Mouse (Mus musculus): ENCODE measurements around the gene Rnf17. TPM values are rescaled to one million over a fixed set of nuclear protein-coding genes. Genes with fewer than 3 reads are reported as not detected.

The Rnf17 gene
- polyA plus RNA-seq (2016; fragmentation: Nextera tagmentation; extraction: Ambion mirVana) = 1.4 and 1.5 TPM in 2 replicates

DNA sequence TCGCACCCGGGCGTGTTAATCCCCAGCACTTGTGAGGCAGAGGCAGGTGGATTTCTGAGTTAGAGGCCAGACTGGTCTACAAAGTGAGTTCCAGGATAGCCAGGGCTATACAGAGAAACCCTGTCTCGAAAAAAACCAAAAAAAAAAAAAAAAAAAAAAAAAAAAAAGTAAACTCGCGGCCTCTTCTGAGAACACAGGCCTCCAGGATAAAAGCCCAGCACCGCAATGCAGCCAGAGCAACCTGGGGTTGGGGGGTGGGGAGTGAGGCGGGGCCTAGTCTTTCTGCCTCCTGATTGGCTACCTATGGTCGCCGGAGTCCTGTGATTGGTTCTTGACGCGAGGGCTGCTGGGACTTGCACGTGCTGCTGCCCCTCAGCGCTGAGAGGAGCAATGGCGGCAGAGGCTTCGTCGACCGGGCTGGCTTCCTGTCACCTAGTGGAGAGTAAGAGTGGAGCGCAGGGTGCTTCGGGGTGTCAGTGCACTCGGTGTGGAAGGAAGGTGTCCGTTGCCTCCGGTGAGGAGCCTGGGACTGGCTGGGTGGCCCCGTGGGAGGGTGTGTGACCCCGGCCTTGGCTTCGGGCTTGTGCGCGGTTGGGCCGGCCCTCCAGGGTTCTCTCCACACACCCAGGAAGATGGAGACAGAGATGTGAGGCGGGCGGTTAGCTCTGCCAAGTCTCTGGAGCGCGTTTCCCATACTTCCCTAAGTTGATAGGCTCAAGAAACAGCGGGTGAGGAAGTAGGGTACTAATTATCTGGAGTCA lies at the start of gene Rnf17:
Gene Rnf17 (plus strand): TSS at position 271 of the 761 bp plus-strand sequence.
- Histone ChIP-seq H3K4me1 (no peaks in the 10 kb centered on the region), H3K27ac (no peak within 1 kb of the TSS), H3K9me3 (no peaks in the 10 kb centered on the region), H3K36me3 (no peaks in the 10 kb centered on the region), H3K9ac (no peak within 1 kb of the TSS), H3K27me3 (replicated peaks) (no peaks in the 10 kb centered on the region), H3K4me3 (no peak within 1 kb of the TSS), H3K4me2 (replicated peaks) (0 out of 2 replicates have a peak within 1 kb of the TSS, but pooled peaks have one; percentile 24)
- ATAC-seq (ENCODE audit: low FRiP score, low read depth) = no peak
- WGBS = 74% methylated on average over 34 of the region's 34 CpGs

DNA sequence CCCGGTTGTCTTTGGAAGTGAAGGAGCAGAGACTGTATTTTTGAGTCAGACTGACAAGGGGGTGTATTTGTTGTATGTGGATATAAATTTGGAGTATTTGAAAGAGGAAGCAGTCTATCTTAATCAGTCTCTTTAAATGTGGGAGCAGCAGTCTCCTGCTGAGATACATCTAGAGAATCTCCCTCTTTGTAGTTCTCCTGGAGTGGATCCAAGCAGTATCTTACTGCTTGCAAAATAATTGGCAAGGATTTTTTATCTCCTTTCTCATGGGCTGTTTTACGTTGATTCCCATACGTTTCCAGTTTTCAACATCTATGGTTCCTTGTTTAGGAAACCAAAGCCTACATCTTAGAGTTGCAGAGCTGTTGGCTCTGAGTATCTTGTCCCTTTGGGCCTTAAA lies 47.6 kb upstream of the Rnf17 start:
- H3K4me1 ChIP-seq = no peaks in the 10 kb centered on the region
- 80% methylated on average over 3 of the region's 3 CpGs for WGBS
- no peaks in the 10 kb centered on the region for H3K27me3 ChIP-seq (replicated peaks)
- H3K27ac ChIP-seq = no peak overlapping the region
- H3K4me3 ChIP-seq = no peak overlapping the region
- ATAC-seq (ENCODE audit: low FRiP score, low read depth) = no peak
- H3K36me3 ChIP-seq = no peaks in the 10 kb centered on the region
- no peak overlapping the region for H3K9ac ChIP-seq
- no peak overlapping the region for H3K4me2 ChIP-seq (replicated peaks)
- no peaks in the 10 kb centered on the region for H3K9me3 ChIP-seq

DNA sequence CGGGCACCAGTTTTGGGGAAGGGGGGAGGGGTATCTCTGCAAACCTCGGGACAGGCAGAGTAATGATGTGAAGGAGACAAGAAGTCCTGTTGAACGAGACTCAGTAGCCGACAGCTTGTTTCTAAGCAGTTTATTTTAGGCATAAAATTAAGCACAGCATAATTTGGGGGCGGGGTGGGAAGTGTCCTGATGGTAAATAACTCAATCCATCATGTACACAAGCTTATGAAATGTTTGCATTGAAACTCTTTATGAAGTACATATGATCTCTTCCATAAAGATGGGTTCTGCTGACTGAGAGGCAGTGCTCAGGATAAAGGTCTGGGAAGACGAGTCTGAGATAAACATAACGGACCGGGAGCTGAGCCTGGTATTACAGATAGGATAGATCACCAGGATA lies 47.0 kb upstream of the Rnf17 start:
- H3K9ac ChIP-seq = no peak overlapping the region
- no peaks in the 10 kb centered on the region for H3K36me3 ChIP-seq
- no peaks in the 10 kb centered on the region for H3K27me3 ChIP-seq (replicated peaks)
- no peak overlapping the region for H3K4me2 ChIP-seq (replicated peaks)
- no peaks in the 10 kb centered on the region for H3K9me3 ChIP-seq
- no peaks in the 10 kb centered on the region for H3K4me1 ChIP-seq
- no peak for ATAC-seq (ENCODE audit: low FRiP score, low read depth)
- no peak overlapping the region for H3K27ac ChIP-seq
- no peak overlapping the region for H3K4me3 ChIP-seq
- 83% methylated on average over 8 of the region's 8 CpGs for WGBS

DNA sequence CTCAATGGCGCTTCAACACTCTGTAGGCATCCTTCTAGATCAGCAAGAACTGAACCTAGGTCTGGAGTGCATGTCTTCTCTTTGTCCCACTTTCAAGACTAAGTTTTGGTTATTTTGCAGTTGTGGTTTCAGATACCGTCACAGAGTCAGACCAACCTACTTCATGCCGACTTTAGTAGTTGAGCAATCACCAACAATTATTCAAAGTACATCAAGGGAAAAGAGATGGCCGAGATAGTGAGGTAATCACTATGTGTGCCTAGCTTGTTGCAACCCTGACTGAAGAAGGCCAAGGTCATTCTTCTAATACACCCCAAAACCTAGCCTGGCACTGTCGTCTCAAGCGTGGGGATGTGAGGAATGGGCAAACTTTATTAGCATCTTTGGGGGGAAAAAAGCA lies 46.2 kb upstream of the Rnf17 start:
- Histone ChIP-seq H3K9ac (no peak overlapping the region), H3K4me3 (no peak overlapping the region), H3K9me3 (no peaks in the 10 kb centered on the region), H3K4me1 (no peaks in the 10 kb centered on the region), H3K27ac (no peak overlapping the region), H3K36me3 (no peaks in the 10 kb centered on the region), H3K27me3 (replicated peaks) (no peaks in the 10 kb centered on the region), H3K4me2 (replicated peaks) (no peak overlapping the region)
- ATAC-seq (ENCODE audit: low FRiP score, low read depth) = no peak
- WGBS = 88% methylated on average over 6 of the region's 6 CpGs

DNA sequence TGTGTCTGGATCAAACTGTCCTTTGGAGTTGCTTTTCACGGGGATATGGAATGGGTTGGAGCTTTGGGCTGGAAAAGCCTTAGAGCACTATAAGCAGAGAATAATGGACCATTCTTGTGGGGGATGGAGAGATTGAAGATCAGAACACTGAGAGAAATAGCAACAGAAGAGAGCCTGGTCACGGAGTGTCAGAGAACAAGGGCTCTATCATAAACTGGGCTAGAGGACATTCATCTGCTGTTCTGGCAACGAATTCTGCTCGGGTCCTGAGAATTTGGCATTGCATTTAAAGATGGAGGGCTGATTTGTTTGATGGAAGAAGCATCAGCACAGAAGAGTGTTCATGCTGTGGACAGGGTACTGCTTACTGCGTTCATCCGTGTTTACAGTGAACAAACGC lies 44.0 kb upstream of the Rnf17 start:
- peaks cover 3% of the 10 kb centered on the region for H3K27me3 ChIP-seq (replicated peaks)
- 71% methylated on average over 7 of the region's 7 CpGs for WGBS
- no peak overlapping the region for H3K4me3 ChIP-seq

DNA sequence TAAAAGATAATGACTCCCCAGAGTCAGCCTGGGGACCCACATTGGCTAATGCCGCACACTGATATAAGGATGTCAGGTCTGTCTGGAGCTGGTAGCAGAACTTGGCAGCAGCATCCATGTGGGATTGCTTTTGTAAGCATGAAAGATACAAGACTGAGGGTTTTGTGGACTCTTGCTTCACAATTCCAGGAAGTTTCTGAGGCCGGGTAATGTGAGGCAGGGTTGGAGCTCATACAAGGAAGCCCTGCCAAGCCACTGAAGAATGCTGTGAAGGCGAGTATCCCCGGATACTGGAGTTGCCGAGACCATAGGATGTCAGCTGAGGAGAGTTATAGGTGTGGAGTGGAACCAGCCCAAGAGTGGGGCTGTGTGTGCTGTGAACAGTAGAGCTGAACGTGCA lies 43.2 kb upstream of the Rnf17 start:
- WGBS = 87% methylated on average over 6 of the region's 6 CpGs
- Histone ChIP-seq H3K36me3 (no peaks in the 10 kb centered on the region), H3K9ac (no peak overlapping the region), H3K4me3 (no peak overlapping the region), H3K27me3 (replicated peaks) (peaks cover 10% of the 10 kb centered on the region), H3K4me2 (replicated peaks) (no peak overlapping the region), H3K4me1 (no peaks in the 10 kb centered on the region), H3K9me3 (no peaks in the 10 kb centered on the region), H3K27ac (no peak overlapping the region)
- no peak for ATAC-seq (ENCODE audit: low FRiP score, low read depth)

More for the DNA sequence above, 44.0 kb upstream of the Rnf17 start:
- H3K36me3 ChIP-seq = no peaks in the 10 kb centered on the region
- H3K9ac ChIP-seq = no peak overlapping the region
- no peak for ATAC-seq (ENCODE audit: low FRiP score, low read depth)
- no peaks in the 10 kb centered on the region for H3K4me1 ChIP-seq
- no peak overlapping the region for H3K27ac ChIP-seq
- H3K9me3 ChIP-seq = no peaks in the 10 kb centered on the region
- H3K4me2 ChIP-seq (replicated peaks) = no peak overlapping the region

DNA sequence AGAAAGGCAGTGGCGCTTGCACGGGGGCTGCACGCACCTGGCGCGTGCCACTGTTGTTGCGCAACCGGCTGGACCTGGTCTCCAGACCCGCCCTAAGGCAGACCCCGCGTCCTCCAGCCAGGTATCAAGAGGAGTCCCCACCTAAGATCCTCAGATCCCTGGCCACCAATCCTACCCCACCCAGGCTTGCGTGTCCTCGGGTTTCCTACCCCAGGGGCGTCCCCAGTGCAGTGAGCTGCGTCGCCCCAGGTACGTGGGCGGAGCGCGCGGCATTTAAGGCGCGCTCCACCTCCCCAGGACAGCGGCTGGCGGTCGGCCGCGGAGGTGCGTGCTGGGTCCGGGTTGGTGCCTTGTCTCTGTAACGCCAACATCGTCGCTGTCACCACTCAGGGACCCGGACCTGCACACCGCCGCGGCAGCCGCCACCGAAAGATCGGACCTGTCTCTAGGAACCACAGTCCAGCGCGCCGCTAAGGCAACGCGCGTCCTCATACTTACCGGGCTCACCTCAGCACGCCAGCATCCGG lies 37.6 kb upstream of the Rnf17 start, which contains the start of gene Atp12a:
Gene Atp12a (plus strand): TSS at position 358 of the 527 bp plus-strand sequence.
- Histone ChIP-seq H3K4me3 (peak within 1 kb of the TSS; percentile 34), H3K36me3 (no peaks in the 10 kb centered on the region), H3K4me2 (replicated peaks) (peak within 1 kb of the TSS; percentile 64), H3K9me3 (no peaks in the 10 kb centered on the region), H3K4me1 (peaks cover 7% of the 10 kb centered on the region), H3K9ac (no peak within 1 kb of the TSS), H3K27ac (no peak within 1 kb of the TSS), H3K27me3 (replicated peaks) (peaks cover 44% of the 10 kb centered on the region)
- no peak for ATAC-seq (ENCODE audit: low FRiP score, low read depth)
- WGBS = 1% methylated on average over 48 of the region's 48 CpGs

DNA sequence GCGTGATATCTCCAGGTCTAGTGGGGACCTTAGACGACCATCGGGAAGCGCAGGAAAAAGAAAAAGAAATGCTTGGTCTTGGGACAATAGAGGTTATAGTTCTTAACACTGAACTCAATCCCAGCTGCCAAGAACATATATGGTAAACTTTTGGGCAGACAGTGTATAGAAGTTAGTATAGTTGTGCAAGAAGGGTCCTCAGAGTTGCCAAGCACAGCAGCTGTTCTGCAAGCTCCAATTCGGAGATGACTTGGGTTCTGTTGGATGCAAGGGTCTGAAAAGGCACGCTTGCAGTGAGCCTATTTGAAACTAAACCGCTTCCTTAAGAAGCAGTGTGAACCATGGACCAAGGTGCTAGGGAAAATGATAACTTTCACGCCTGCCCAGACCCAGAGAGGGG lies 37.1 kb upstream of the Rnf17 start:
- WGBS = 28% methylated on average over 8 of the region's 8 CpGs
- Histone ChIP-seq H3K4me3 (peak overlapping the region; percentile 34), H3K27me3 (replicated peaks) (peaks cover 44% of the 10 kb centered on the region), H3K36me3 (no peaks in the 10 kb centered on the region), H3K9me3 (no peaks in the 10 kb centered on the region), H3K4me2 (replicated peaks) (peak overlapping the region; percentile 64), H3K9ac (no peak overlapping the region), H3K4me1 (peaks cover 7% of the 10 kb centered on the region), H3K27ac (no peak overlapping the region)
- no peak for ATAC-seq (ENCODE audit: low FRiP score, low read depth)

DNA sequence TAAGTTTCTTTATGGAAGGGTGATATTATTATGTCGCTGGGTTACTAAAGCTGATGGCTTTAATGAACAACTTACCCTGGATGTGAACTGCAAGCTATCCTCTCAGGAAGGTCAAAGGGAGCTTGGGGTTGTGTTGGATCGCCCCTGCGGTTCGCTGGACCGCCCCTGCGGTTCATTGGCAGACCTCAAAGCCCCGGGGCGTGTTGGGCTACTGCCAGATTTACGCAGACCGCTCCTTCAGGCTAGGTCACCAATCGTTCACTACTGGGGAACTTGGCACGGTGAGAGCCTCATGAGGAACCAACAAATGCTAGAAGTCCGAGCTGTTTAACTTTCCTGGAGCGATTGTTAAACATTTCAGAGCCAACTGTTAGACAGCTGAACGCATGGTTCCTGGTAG lies 35.7 kb upstream of the Rnf17 start:
- no peaks in the 10 kb centered on the region for H3K36me3 ChIP-seq
- H3K4me3 ChIP-seq = no peak overlapping the region
- no peak overlapping the region for H3K9ac ChIP-seq
- H3K27ac ChIP-seq = no peak overlapping the region
- peaks cover 7% of the 10 kb centered on the region for H3K4me1 ChIP-seq
- ATAC-seq (ENCODE audit: low FRiP score, low read depth) = no peak
- H3K27me3 ChIP-seq (replicated peaks) = peaks cover 44% of the 10 kb centered on the region
- no peak overlapping the region for H3K4me2 ChIP-seq (replicated peaks)
- WGBS = 27% methylated on average over 15 of the region's 15 CpGs
- no peaks in the 10 kb centered on the region for H3K9me3 ChIP-seq

DNA sequence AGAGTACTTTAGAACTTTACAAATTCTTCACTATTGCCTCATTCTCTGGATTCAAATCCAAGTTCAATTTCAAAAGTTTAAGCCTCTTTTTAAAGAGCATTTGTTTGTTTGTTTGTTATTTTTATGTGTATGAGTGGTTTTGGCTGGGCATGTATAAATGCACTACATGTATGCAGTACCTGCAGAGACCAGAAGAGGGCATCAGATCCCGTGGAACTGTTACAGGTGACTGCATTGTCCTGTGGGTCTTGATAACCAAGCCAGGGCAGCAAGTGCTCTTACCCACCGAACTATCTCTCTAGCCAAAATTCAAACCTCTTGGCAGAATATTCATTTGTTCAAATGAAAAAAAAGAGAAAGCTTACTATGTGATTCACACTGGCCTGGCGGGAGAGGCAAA lies 33.5 kb upstream of the Rnf17 start:
- ATAC-seq (ENCODE audit: low FRiP score, low read depth) = no peak
- H3K36me3 ChIP-seq = no peaks in the 10 kb centered on the region
- H3K4me1 ChIP-seq = peaks cover 7% of the 10 kb centered on the region
- no peak overlapping the region for H3K4me2 ChIP-seq (replicated peaks)
- no peaks in the 10 kb centered on the region for H3K9me3 ChIP-seq
- H3K9ac ChIP-seq = no peak overlapping the region
- H3K4me3 ChIP-seq = no peak overlapping the region
- WGBS = 58% methylated on average over 3 of the region's 3 CpGs
- peaks cover 36% of the 10 kb centered on the region for H3K27me3 ChIP-seq (replicated peaks)
- no peak overlapping the region for H3K27ac ChIP-seq

DNA sequence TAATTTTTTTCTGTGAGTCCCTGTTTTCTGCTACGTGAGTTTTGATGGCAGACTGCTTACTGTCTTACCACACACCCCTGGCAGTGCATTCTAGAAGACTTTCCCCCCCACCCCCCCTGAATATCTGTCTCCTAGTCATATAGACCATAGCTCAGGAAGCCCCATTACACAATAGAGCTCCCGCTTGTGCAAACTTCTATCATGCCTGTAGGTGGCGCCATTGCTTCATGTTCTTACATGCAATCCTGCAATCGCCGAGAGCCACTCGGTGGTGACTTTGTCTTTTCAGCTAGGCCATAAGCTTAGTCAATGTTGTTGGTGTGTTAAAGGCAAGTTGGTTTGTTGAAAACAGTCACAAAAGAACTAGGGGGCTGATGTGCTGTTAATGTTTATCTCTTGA lies 26.6 kb upstream of the Rnf17 start:
- H3K27ac ChIP-seq = no peak overlapping the region
- 4% methylated on average over 6 of the region's 6 CpGs for WGBS
- H3K4me3 ChIP-seq = no peak overlapping the region
- H3K27me3 ChIP-seq (replicated peaks) = no peaks in the 10 kb centered on the region
- no peaks in the 10 kb centered on the region for H3K4me1 ChIP-seq
- H3K9me3 ChIP-seq = no peaks in the 10 kb centered on the region
- H3K36me3 ChIP-seq = no peaks in the 10 kb centered on the region
- 0 out of 2 replicates have a peak, but pooled peaks have one; percentile 48 for ATAC-seq (ENCODE audit: low FRiP score, low read depth)
- no peak overlapping the region for H3K9ac ChIP-seq
- no peak overlapping the region for H3K4me2 ChIP-seq (replicated peaks)

DNA sequence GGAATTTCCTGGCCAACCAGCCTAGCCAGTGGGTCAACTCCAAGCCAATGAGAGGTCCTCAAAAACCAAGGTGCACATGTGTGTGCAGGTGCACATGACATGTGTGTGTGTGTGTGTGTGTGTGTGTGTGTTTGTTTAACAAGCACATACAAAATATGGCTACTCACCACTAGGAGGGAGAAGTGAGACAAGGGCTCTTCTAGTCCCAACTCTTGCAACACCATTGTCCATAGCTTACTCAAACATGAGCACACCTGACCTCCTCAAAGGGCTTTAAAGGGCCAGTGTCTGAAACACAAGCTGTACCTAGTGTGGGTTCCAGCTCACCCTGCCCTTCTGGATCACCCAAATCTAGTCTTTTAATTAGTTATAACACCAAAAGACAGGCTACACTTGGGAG lies 24.6 kb upstream of the Rnf17 start:
- Histone ChIP-seq H3K27ac (no peak overlapping the region), H3K9ac (no peak overlapping the region), H3K4me1 (no peaks in the 10 kb centered on the region), H3K27me3 (replicated peaks) (no peaks in the 10 kb centered on the region), H3K9me3 (no peaks in the 10 kb centered on the region), H3K4me3 (no peak overlapping the region), H3K4me2 (replicated peaks) (no peak overlapping the region), H3K36me3 (no peaks in the 10 kb centered on the region)
- ATAC-seq (ENCODE audit: low FRiP score, low read depth) = no peak

DNA sequence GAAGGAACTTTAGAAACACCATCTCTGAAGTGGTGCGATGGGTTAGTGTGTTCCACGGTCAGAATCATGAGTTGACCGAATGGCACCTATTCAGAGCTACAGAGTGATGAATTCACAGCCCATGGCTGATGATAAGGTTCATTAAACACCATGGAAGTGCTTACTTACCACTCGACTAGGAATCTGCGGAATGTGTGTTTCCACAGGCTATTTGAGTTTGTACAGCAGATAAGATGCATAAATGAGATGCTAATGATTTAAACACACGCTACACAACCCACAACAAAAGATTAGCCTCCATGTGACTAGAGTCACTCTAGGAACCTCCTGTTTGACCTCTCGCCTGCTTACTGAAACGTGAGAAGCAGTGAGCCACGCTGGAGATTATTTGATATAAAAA lies 23.0 kb upstream of the Rnf17 start:
- Histone ChIP-seq H3K36me3 (no peaks in the 10 kb centered on the region), H3K27me3 (replicated peaks) (no peaks in the 10 kb centered on the region), H3K4me2 (replicated peaks) (no peak overlapping the region), H3K27ac (no peak overlapping the region), H3K4me1 (no peaks in the 10 kb centered on the region), H3K4me3 (no peak overlapping the region), H3K9ac (no peak overlapping the region), H3K9me3 (no peaks in the 10 kb centered on the region)
- 71% methylated on average over 9 of the region's 9 CpGs for WGBS
- no peak for ATAC-seq (ENCODE audit: low FRiP score, low read depth)

Measured in neural tube, embryonic 12.5 days (tissue).